Mouse (Mus musculus) liver, embryonic 14.5 days (tissue): ENCODE measurements around the gene Kank1. TPM values are rescaled to one million over a fixed set of nuclear protein-coding genes. Genes with fewer than 3 reads are reported as not detected.

Experiments used
- ATAC-seq: fragments of 200-750 bp; cut with Nextera tagmentation; 2 replicates; pipeline ENCODE4 v1.8.0; 2017; ENCODE audit warnings: moderate number of reproducible peaks, mild to moderate bottlenecking, moderate library complexity; ENCODE audit not compliant: insufficient read depth
- DNase-seq, 3 experiments: peaks; one replicate each; pipeline ENCODE4 v3.0.0-alpha.2; 2012 to 2013; ENCODE audit warnings: low read depth in 3 of 3, low spot score in 3 of 3
- H3K27ac ChIP-seq: fragments of 300-500 bp; sonication (generic); 2 replicates; pipeline ENCODE4 v1.5.1; 2014; ENCODE audit warnings: moderate library complexity, mild to moderate bottlenecking, control low read depth, inconsistent platforms
- H3K27me3 ChIP-seq: fragments of 300-500 bp; sonication (generic); 2 replicates; pipeline ENCODE4 v1.6.1; 2014; ENCODE audit warnings: mild to moderate bottlenecking, low read length, moderate library complexity; ENCODE audit not compliant: control insufficient read depth, insufficient read depth
- H3K36me3 ChIP-seq: fragments of 300-500 bp; sonication (generic); replicated peaks from 2 replicates; pipeline ENCODE4 v1.6.1; 2014; ENCODE audit warnings: low read depth; ENCODE audit not compliant: control insufficient read depth, insufficient read depth
- H3K4me1 ChIP-seq, 2 experiments: fragments of 200-500 bp in 1 of 2; fragments of 300-500 bp in 1 of 2; sonication (generic) in 1 of 2; replicated peaks; 2 replicates each; pipeline ENCODE4 v1.6.1; 2012 to 2014; ENCODE audit warnings: antibody characterized with exemption in 1 of 2, inconsistent platforms in 1 of 2, low read length in 1 of 2; ENCODE audit not compliant: control insufficient read depth in 2 of 2, insufficient read depth in 2 of 2
- H3K4me2 ChIP-seq: fragments of 300-500 bp; sonication (generic); 2 replicates; pipeline ENCODE4 v1.6.1; 2014; ENCODE audit warnings: low read depth, mild to moderate bottlenecking, control low read depth, moderate library complexity
- H3K4me3 ChIP-seq, 2 experiments: fragments of 200-500 bp in 1 of 2; fragments of 300-500 bp in 1 of 2; sonication (generic) in 1 of 2; 2 replicates each; pipeline ENCODE4 v1.5.1; 2012 to 2014; ENCODE audit warnings: low read depth in 2 of 2, low read length in 2 of 2, mild to moderate bottlenecking in 2 of 2, control low read depth in 1 of 2, inconsistent platforms in 1 of 2, moderate library complexity in 1 of 2; ENCODE audit not compliant: insufficient read depth in 1 of 2
- H3K9ac ChIP-seq: fragments of 300-500 bp; sonication (generic); replicated peaks from 2 replicates; pipeline ENCODE4 v1.6.1; 2014; ENCODE audit warnings: mild to moderate bottlenecking, control low read depth, moderate library complexity
- H3K9me3 ChIP-seq: fragments of 300-500 bp; sonication (generic); 2 replicates; pipeline ENCODE4 v1.6.1; 2016; ENCODE audit warnings: low read length, mixed read lengths; ENCODE audit not compliant: control insufficient read depth
- CTCF ChIP-seq: IDR thresholded peaks from 2 replicates; pipeline ENCODE4 v1.5.1; 2016; ENCODE audit warnings: antibody characterized with exemption, low read depth, control low read depth
- EP300 ChIP-seq: IDR thresholded peaks from 2 replicates; pipeline ENCODE4 v1.6.1; 2016; ENCODE audit warnings: antibody characterized with exemption, low read depth
- WGBS: fragments of 180-500 bp; shearing (Covaris S2); extraction: QIAGEN DNeasy Blood & Tissue Kit; methylation state at CpG from one replicate; pipeline ENCODE4 v1.1.7; 2014; ENCODE audit not compliant: insufficient replicate concordance; 5-methylcytosine and 5-hydroxymethylcytosine counted together
- polyA plus RNA-seq, 2 experiments: library from polyadenylated mRNA; depleted of rRNA in 1 of 2; stranded (reverse) in 1 of 2; unstranded in 1 of 2; fragments of >200 nt; fragmentation: Nextera tagmentation in 1 of 2; extraction: Ambion mirVana in 1 of 2; gene quantifications; 2 replicates each; pipeline versions ENCODE4 v1.2.1 to v1.2.3; 2012 to 2014

The Kank1 gene
- polyA plus RNA-seq, 2 experiments = 3.2 to 3.5 TPM

DNA sequence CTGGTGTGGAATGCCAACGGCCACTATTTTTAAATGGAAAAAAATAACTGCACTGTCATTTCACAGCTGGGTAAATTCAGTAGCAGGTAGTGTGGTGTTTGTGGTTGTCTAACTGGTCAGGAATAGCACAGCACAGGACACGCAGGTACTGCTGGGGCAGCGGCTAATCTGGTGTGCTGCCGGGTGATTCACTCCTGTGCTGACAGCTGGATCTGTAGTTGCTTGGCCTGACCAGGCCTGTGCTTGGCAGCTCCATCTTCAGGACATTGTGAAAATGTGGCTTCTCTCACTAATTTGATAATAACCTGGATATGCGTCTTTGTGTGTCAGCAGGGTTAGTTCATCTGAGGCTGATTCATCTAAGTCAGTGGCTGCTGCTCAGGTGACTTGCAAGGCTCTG is 189.7 kb downstream of the Kank1 start:
- TF ChIP-seq EP300 (no peak), CTCF (no peak)

DNA sequence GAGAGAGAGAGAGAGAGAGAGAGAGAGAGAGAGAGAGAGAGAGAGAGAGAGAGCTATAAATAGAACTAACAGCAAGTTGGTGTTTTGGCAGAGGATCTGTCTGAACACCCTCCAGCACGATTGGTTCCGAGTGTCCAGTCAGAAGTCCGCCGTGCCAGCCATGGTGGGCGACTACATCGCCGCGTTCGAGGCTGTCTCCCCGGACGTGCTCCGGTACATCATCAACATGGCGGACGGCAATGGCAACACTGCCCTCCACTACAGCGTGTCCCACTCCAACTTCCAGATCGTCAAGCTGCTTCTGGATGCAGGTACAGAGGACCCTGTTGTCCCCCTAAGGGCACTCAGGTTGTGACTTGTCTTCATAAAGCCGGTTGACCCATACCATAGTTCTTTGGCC is 191.1 kb downstream of the Kank1 start:
- Histone ChIP-seq H3K27me3 (no peaks in the 10 kb centered on the region), H3K4me2 (no peak overlapping the region), H3K36me3 (no peaks in the 10 kb centered on the region; the same call in 1 of the 2 replicates), H3K27ac (no peak overlapping the region), H3K9ac (no peak overlapping the region), H3K9me3 (no peaks in the 10 kb centered on the region), H3K4me3 (no peak overlapping the region), H3K4me1 (no peaks in the 10 kb centered on the region)
- TF ChIP-seq EP300 (no peak), CTCF (no peak)
- DNase-seq (no peak), ATAC-seq (no peak)
- 79% methylated on average over 17 of the region's 17 CpGs for WGBS

More for the DNA sequence above, 189.7 kb downstream of the Kank1 start:
- Histone ChIP-seq H3K36me3 (no peaks in the 10 kb centered on the region; the same call in 1 of the 2 replicates), H3K27me3 (no peaks in the 10 kb centered on the region), H3K4me1 (no peaks in the 10 kb centered on the region), H3K9me3 (no peaks in the 10 kb centered on the region), H3K27ac (no peak overlapping the region), H3K4me2 (no peak overlapping the region), H3K4me3 (no peak overlapping the region), H3K9ac (no peak overlapping the region)
- ATAC-seq (no peak), DNase-seq (no peak)
- WGBS = 61% methylated on average over 5 of the region's 5 CpGs

DNA sequence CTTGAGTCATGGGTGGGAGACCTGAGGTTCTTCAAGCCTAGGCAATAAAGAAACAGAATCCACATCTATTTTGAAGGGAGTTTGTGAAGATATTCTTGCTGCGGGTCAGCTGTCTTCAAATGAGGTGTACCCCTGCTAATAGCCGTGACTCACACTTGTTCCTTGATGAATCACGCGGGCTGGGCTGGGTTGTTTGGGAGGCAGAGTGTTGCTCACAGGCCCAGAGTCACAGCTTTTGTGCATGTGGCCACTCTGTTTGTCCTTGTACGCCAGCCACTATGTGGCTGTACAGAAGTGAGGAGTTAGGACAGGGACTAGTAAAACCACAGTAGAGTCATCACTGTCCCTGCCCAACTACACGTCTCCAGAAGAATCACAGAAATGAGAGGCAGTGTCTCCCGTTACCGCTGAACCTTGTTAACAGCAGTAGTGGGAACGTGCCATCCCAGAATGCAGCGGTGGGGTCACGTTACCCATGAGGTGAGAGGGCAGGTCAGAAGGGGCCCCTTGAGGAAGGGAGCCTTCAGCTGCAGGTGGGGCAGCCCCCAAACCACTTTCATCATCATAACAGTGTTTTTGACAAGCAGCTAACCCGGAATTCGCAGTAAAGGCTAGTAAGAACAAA is 191.7 kb downstream of the Kank1 start:
- Histone ChIP-seq H3K27me3 (no peaks in the 10 kb centered on the region), H3K27ac (no peak overlapping the region), H3K4me3 (no peak overlapping the region), H3K9me3 (no peaks in the 10 kb centered on the region), H3K4me2 (no peak overlapping the region), H3K36me3 (no peaks in the 10 kb centered on the region; the same call in 1 of the 2 replicates), H3K4me1 (no peaks in the 10 kb centered on the region), H3K9ac (no peak overlapping the region)
- TF ChIP-seq EP300 = no peak
- no peak for TF ChIP-seq CTCF
- DNase-seq (no peak), ATAC-seq (no peak)
- 74% methylated on average over 13 of the region's 13 CpGs for WGBS

- H3K36me3 ChIP-seq = no peaks in the 10 kb centered on the region; the same call in 1 of the 2 replicates
- WGBS = 31% methylated on average over 9 of the region's 9 CpGs
- no peak for ATAC-seq
These were observed 194.7 kb downstream of the Kank1 start for GRCm38 (mm10) chr19:25431431-25431830.

GRCm38 (mm10) chr19:25431909-25432308 is 195.1 kb downstream of the Kank1 start:
- no peak overlapping the region for H3K4me3 ChIP-seq
- H3K9me3 ChIP-seq = no peaks in the 10 kb centered on the region
- WGBS = 46% methylated on average over 7 of the region's 7 CpGs
- no peak for ATAC-seq
- TF ChIP-seq EP300 (no peak), CTCF (no peak)
- H3K27ac ChIP-seq = no peak overlapping the region
- no peaks in the 10 kb centered on the region for H3K36me3 ChIP-seq
- no peak for DNase-seq
- no peaks in the 10 kb centered on the region for H3K27me3 ChIP-seq
- no peak overlapping the region for H3K4me2 ChIP-seq
- H3K4me1 ChIP-seq = 0 out of 4 replicates have a peak, but pooled peaks cover 0 to 2% of the 10 kb centered on the region in 2 experiments
- H3K9ac ChIP-seq = no peak overlapping the region

More at GRCm38 (mm10) chr19:25431431-25431830, 194.7 kb downstream of the Kank1 start:
- Histone ChIP-seq H3K4me2 (no peak overlapping the region), H3K4me1 (0 out of 4 replicates have a peak, but pooled peaks cover 0 to 2% of the 10 kb centered on the region in 2 experiments), H3K27ac (no peak overlapping the region), H3K4me3 (no peak overlapping the region), H3K27me3 (no peaks in the 10 kb centered on the region), H3K9me3 (no peaks in the 10 kb centered on the region), H3K9ac (no peak overlapping the region)
- TF ChIP-seq CTCF = no peak
- no peak for TF ChIP-seq EP300
- no peak for DNase-seq
